Comparison of ENCODE assay signal across 10 mouse cellular contexts in the genomic region with DNA sequence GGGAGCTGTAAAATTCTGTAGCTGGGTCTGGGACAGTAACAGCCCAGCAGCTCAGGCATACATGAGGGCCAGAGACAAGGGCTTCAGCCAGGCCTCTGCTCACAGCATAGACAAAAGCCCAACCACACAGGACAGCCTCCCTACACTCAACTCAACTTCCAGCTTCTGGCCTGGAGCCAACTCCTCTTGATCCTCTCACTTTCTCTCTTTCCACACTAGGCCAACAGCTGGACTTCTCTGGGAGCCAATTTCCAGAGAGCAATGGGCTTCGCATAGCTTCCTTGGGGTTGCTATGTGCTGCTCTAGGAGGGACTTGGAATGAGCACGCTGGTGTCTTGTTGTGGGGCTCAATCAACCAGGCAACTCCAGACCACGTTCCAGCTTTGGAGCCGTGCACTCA. TPM values are rescaled to one million over a fixed set of nuclear protein-coding genes. Genes with fewer than 3 reads are reported as not detected.
DNase-seq lines count a peak whose midpoint lies in the region; ATAC-seq lines count a peak whose summit lies in the region.
"Had no signal": no experiment of that assay in that cellular context is flagged by ENCODE, and none has a peak within 500 bp of the region (broad histone marks: within the 10 kb centered on the region; RNA-seq: fewer than 3 reads in every experiment).

No protein-coding gene starts in this region.

- no peaks in the 10 kb centered on the region for H3K9me3 ChIP-seq in kidney, embryonic 14.5 days (ENCODE audit: control insufficient read depth, low read length)
- H3K9me3 ChIP-seq in stomach, embryonic 15.5 days: no peaks in the 10 kb centered on the region
- H3K9me3 ChIP-seq in forebrain, embryonic 12.5 days: no peaks in the 10 kb centered on the region
- H3K9me3 ChIP-seq: hindbrain, embryonic 15.5 days had no signal

- no peaks in the 10 kb centered on the region for H3K36me3 ChIP-seq in kidney, embryonic 14.5 days (ENCODE audit: control insufficient read depth, insufficient read depth, low read length)
- no peaks in the 10 kb centered on the region for H3K36me3 ChIP-seq in stomach, embryonic 15.5 days
- H3K36me3 ChIP-seq in forebrain, embryonic 12.5 days (replicated peaks): no peaks in the 10 kb centered on the region
- H3K36me3 ChIP-seq: hindbrain, embryonic 15.5 days had no signal

- no peak overlapping the region for H3K9ac ChIP-seq in kidney, embryonic 14.5 days (ENCODE audit: low read depth, low read length)
- no peak overlapping the region for H3K9ac ChIP-seq in stomach, embryonic 15.5 days
- H3K9ac ChIP-seq in forebrain, embryonic 12.5 days: no peak overlapping the region
- H3K9ac ChIP-seq: hindbrain, embryonic 15.5 days had no signal

- no peak overlapping the region for H3K4me2 ChIP-seq in kidney, embryonic 14.5 days (replicated peaks; ENCODE audit: low read depth, low read length)
- H3K4me2 ChIP-seq in stomach, embryonic 15.5 days: no peak overlapping the region
- H3K4me2 ChIP-seq in forebrain, embryonic 12.5 days: no peak overlapping the region
- H3K4me2 ChIP-seq: hindbrain, embryonic 15.5 days had no signal

- H3K27ac ChIP-seq in kidney, embryonic 14.5 days (ENCODE audit: low read depth, low read length): no peak overlapping the region
- H3K27ac ChIP-seq in stomach, embryonic 15.5 days: no peak overlapping the region
- no peak overlapping the region for H3K27ac ChIP-seq in forebrain, embryonic 12.5 days
- H3K27ac ChIP-seq: hindbrain, embryonic 15.5 days had no signal

- H3K4me3 ChIP-seq in kidney, embryonic 14.5 days (ENCODE audit: low read length): no peak overlapping the region
- H3K4me3 ChIP-seq in stomach, embryonic 15.5 days (replicated peaks): no peak overlapping the region
- no peak overlapping the region for H3K4me3 ChIP-seq in forebrain, embryonic 12.5 days (replicated peaks)
- H3K4me3 ChIP-seq: hindbrain, embryonic 15.5 days had no signal

- WGBS in kidney, embryonic 14.5 days: 79% methylated on average over 4 of the region's 4 CpGs
- 64% methylated on average over 4 of the region's 4 CpGs for WGBS in stomach, embryonic 15.5 days
- 91% methylated on average over 4 of the region's 4 CpGs for WGBS in forebrain, embryonic 12.5 days

- H3K27me3 ChIP-seq in kidney, embryonic 14.5 days (ENCODE audit: control insufficient read depth, insufficient read depth, low read length): no peaks in the 10 kb centered on the region
- no peaks in the 10 kb centered on the region for H3K27me3 ChIP-seq in stomach, embryonic 15.5 days (replicated peaks)
- no peaks in the 10 kb centered on the region for H3K27me3 ChIP-seq in forebrain, embryonic 12.5 days
- H3K27me3 ChIP-seq: hindbrain, embryonic 15.5 days had no signal

- ATAC-seq in kidney, embryonic 14.5 days (ENCODE audit: low FRiP score, low TSS enrichment): peak; percentile 86
- peak; percentile 71; the same call in 1 of the 2 replicates for ATAC-seq in stomach, embryonic 15.5 days (ENCODE audit: insufficient read depth, low FRiP score, low read depth)
- no peak for ATAC-seq in forebrain, embryonic 12.5 days (ENCODE audit: low FRiP score)
- no peak for ATAC-seq in monocyte, adult 5-6 weeks (replicated peaks; ENCODE audit: insufficient number of reproducible peaks, low FRiP score, low TSS enrichment, poor library complexity, severe bottlenecking)

- peak; percentile 40 for DNase-seq in retina, postnatal 1 day
- DNase-seq in retina, embryonic 14.5 days (ENCODE audit: low spot score): no peak
- DNase-seq in heart, adult 9 months (ENCODE audit: low spot score in 2 of 2): peak; percentile 75 to 81
- DNase-seq in left cerebral cortex, adult 9 months (ENCODE audit: low spot score in 2 of 2): no peak
- DNase-seq: cerebellum, adult 9-11 months had no signal

- H3K4me1 ChIP-seq in kidney, embryonic 14.5 days (ENCODE audit: control insufficient read depth, insufficient read depth, low read length): peaks cover 7% of the 10 kb centered on the region; the same call in 1 of the 2 replicates
- 0 out of 2 replicates have a peak, but pooled peaks cover 6% of the 10 kb centered on the region for H3K4me1 ChIP-seq in stomach, embryonic 15.5 days
- H3K4me1 ChIP-seq in forebrain, embryonic 12.5 days: no peaks in the 10 kb centered on the region
- H3K4me1 ChIP-seq: hindbrain, embryonic 15.5 days had no signal

RNA-seq across cellular contexts. Expression of a gene that starts 28.5 kb away (rescaled TPM):
- polyA plus RNA-seq in kidney, embryonic 14.5 days (2014; fragmentation: Nextera tagmentation; extraction: Ambion mirVana): 2.0 and 2.7 TPM in 2 replicates
- polyA plus RNA-seq in stomach, embryonic 15.5 days (2015; fragmentation: Nextera tagmentation; extraction: Ambion mirVana): 4.7 and 5.9 TPM in 2 replicates
- 5.5 and 6.1 TPM in 2 replicates for polyA plus RNA-seq in forebrain, embryonic 12.5 days (2016; fragmentation: Nextera tagmentation; extraction: Ambion mirVana)
- total RNA-seq in monocyte, adult 5-6 weeks (2017): 184 to 329 TPM (median 319 TPM) in 3 replicates

Comparison
In these comparisons a context has a peak if more than half of its experiments do, and no peak if none do; other contexts are left out.
1. DNase-seq: peak in retina, postnatal 1 day (single experiment) and heart, adult 9 months (2 of 2); none in retina, embryonic 14.5 days (single experiment) and left cerebral cortex, adult 9 months (0 of 2).
2. ATAC-seq: peak in kidney, embryonic 14.5 days (single experiment) and stomach, embryonic 15.5 days (single experiment); none in forebrain, embryonic 12.5 days (single experiment) and monocyte, adult 5-6 weeks (single experiment).